Mouse (Mus musculus) right cerebral cortex, adult 2 months (tissue): Measurements from ENCODE around the gene Nsf.

Experiments
- DNase-seq, 2 experiments: peaks; one replicate each; pipeline ENCODE4 v3.0.0; 2021 to 2022; ENCODE audit warnings: low spot score in 2 of 2

The Nsf gene

GRCm38 (mm10) chr11:103773387-103774227 lies 180.2 kb downstream of the Nsf start, which contains the start of gene Wnt3:
TSS of gene Wnt3 (plus strand) at chr11:103774150.
- DNase-seq = no peak

DNA sequence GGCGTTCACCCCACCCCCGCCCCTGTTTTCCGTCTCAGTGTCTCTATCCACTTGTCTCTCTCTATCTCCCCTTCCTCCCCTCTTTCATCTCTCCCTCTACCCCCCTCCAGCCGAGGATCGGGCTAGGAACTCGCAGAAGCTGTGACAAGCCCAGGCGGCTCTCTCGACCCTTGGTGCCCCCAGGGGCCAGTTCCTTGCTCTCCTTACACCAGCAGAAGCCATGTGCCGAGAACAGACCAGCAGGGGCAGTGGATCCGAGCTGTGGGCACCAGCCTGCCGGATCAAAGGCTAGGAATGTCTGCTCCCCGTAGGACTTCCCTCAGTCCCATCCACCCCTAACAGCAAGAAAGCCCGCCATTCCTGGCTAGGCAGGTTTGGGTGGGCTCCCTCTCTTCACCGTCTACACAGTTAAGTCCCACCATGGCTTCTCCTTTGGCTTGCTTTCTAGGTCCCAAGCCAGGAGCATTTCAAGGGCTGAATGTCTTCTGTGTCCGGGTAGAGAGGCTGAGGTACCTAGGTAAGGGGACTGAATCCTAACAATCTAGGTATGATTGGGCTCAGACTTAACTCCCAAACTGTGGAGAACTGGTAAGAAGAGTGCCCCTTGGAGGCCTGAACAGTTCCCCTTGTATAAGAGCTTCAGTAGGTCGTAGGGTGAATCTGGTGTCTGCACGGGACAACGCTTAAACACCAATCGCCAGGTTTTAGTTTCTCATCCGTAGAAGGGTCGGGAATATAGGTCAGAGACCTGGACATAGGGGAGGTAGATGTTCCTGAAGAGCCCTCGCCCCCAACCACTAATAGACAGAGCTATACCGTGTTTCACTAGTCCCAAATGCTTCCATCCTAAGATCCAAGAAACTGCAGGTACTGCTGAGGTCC lies 181.1 kb downstream of the Nsf start:
- DNase-seq = no peak
